Mouse (Mus musculus): ENCODE measurements at regions not wholly inside any gene's neighbourhood (a gene's known extent, or its start where the extent isn't known, plus 50 kb on each side); places are given as distances from the start of the nearest gene placed in this dataset.

GRCm38 (mm10) chr17:45341573-45341972 lies 92.0 kb downstream of the Cdc5l start:
- DNase-seq (ENCODE audit: low read depth, low spot score) = no peak

- no peak for DNase-seq (ENCODE audit: low read depth, low spot score)
These were observed 92.7 kb downstream of the Cdc5l start for GRCm38 (mm10) chr17:45340851-45341250.

GRCm38 (mm10) chr17:45339226-45339625 lies 94.3 kb downstream of the Cdc5l start:
- DNase-seq (ENCODE audit: low read depth, low spot score) = no peak

GRCm38 (mm10) chr17:45338086-45338485 lies 95.5 kb downstream of the Cdc5l start:
- DNase-seq (ENCODE audit: low read depth, low spot score) = no peak

- no peak for DNase-seq (ENCODE audit: low read depth, low spot score)
These were observed 97.9 kb downstream of the Cdc5l start for GRCm38 (mm10) chr17:45335586-45336151.

GRCm38 (mm10) chr17:45334732-45335381 lies 98.7 kb downstream of the Cdc5l start:
- no peak for DNase-seq (ENCODE audit: low read depth, low spot score)

GRCm38 (mm10) chr17:45332321-45332720 lies 101.2 kb downstream of the Cdc5l start:
- DNase-seq (ENCODE audit: low read depth, low spot score) = no peak

- no peak for DNase-seq (ENCODE audit: low read depth, low spot score)
These were observed 104.3 kb downstream of the Cdc5l start for GRCm38 (mm10) chr17:45329241-45329640.

- DNase-seq (ENCODE audit: low read depth, low spot score) = no peak
These were observed 106.8 kb downstream of the Cdc5l start for GRCm38 (mm10) chr17:45326726-45327125.

GRCm38 (mm10) chr17:45326173-45326572 lies 107.4 kb downstream of the Cdc5l start:
- DNase-seq (ENCODE audit: low read depth, low spot score) = no peak

- DNase-seq (ENCODE audit: low read depth, low spot score) = no peak
These were observed 110.7 kb downstream of the Cdc5l start for GRCm38 (mm10) chr17:45322842-45323241.

GRCm38 (mm10) chr17:45320074-45320473 lies 113.5 kb downstream of the Cdc5l start:
- no peak for DNase-seq (ENCODE audit: low read depth, low spot score)

- no peak for DNase-seq (ENCODE audit: low read depth, low spot score)
These were observed 115.1 kb downstream of the Cdc5l start for GRCm38 (mm10) chr17:45318211-45319076.

GRCm38 (mm10) chr17:45312510-45313266 lies 120.8 kb downstream of the Cdc5l start:
- no peak for DNase-seq (ENCODE audit: low read depth, low spot score)

- no peak for DNase-seq (ENCODE audit: low read depth, low spot score)
These were observed 127.0 kb downstream of the Cdc5l start for GRCm38 (mm10) chr17:45306506-45306905.

GRCm38 (mm10) chr17:45303183-45303582 lies 130.4 kb downstream of the Cdc5l start:
- DNase-seq (ENCODE audit: low read depth, low spot score) = peak; percentile 23

- no peak for DNase-seq (ENCODE audit: low read depth, low spot score)
These were observed 135.2 kb downstream of the Cdc5l start for GRCm38 (mm10) chr17:45298355-45298754.

- no peak for DNase-seq (ENCODE audit: low read depth, low spot score)
These were observed 135.7 kb downstream of the Cdc5l start for GRCm38 (mm10) chr17:45297860-45298259.

GRCm38 (mm10) chr17:45296363-45296762 lies 137.2 kb downstream of the Cdc5l start:
- DNase-seq (ENCODE audit: low read depth, low spot score) = no peak

- DNase-seq (ENCODE audit: low read depth, low spot score) = no peak
These were observed 138.7 kb downstream of the Cdc5l start for GRCm38 (mm10) chr17:45294886-45295285.

GRCm38 (mm10) chr17:45294256-45294865 lies 139.2 kb downstream of the Cdc5l start:
- no peak for DNase-seq (ENCODE audit: low read depth, low spot score)

All from telencephalon, adult 2 months (tissue).